Mouse (Mus musculus) midbrain, embryonic 16.5 days (tissue): ENCODE results near the gene Jchain. TPM values are rescaled to one million over a fixed set of nuclear protein-coding genes. Genes with fewer than 3 reads are reported as not detected.
A peak's percentile ranks its signal among the peaks of the same experiment; 100 is the strongest.

ENCODE experiments used
- ATAC-seq: fragments of 200-750 bp; cut with Nextera tagmentation; 2 replicates; pipeline ENCODE4 v1.8.0; 2017; ENCODE audit warnings: moderate TSS enrichment
- H3K27ac ChIP-seq: fragments of 300-500 bp; sonication (generic); 2 replicates; pipeline ENCODE4 v1.5.1; 2014; ENCODE audit warnings: mild to moderate bottlenecking, low read length, mixed read lengths
- H3K27me3 ChIP-seq: fragments of 300-500 bp; sonication (generic); 2 replicates; pipeline ENCODE4 v1.6.1; 2014; ENCODE audit warnings: low read depth, low read length, mixed read lengths; ENCODE audit not compliant: control insufficient read depth, insufficient read depth
- H3K36me3 ChIP-seq: fragments of 300-500 bp; sonication (generic); 2 replicates; pipeline ENCODE4 v1.6.1; 2014; ENCODE audit warnings: mild to moderate bottlenecking, low read length, moderate library complexity, mixed read lengths; ENCODE audit not compliant: control insufficient read depth, insufficient read depth
- H3K4me1 ChIP-seq: fragments of 300-500 bp; sonication (generic); 2 replicates; pipeline ENCODE4 v1.6.1; 2014; ENCODE audit warnings: mild to moderate bottlenecking, low read length, mixed read lengths; ENCODE audit not compliant: control insufficient read depth, insufficient read depth
- H3K4me2 ChIP-seq: fragments of 300-500 bp; sonication (generic); 2 replicates; pipeline ENCODE4 v1.6.1; 2014; ENCODE audit warnings: mild to moderate bottlenecking, low read length, mixed read lengths
- H3K4me3 ChIP-seq: fragments of 300-500 bp; sonication (generic); 2 replicates; pipeline ENCODE4 v1.5.1; 2014; ENCODE audit warnings: low read depth, mild to moderate bottlenecking, low read length, moderate library complexity, mixed read lengths
- H3K9ac ChIP-seq: fragments of 300-500 bp; sonication (generic); 2 replicates; pipeline ENCODE4 v1.6.1; 2014; ENCODE audit warnings: low read depth, low read length, mixed read lengths
- H3K9me3 ChIP-seq: fragments of 300-500 bp; sonication (generic); replicated peaks from 2 replicates; pipeline ENCODE4 v1.6.1; 2014; ENCODE audit warnings: mild to moderate bottlenecking, low read length, mixed read lengths; ENCODE audit not compliant: control insufficient read depth, poor library complexity, severe bottlenecking
- WGBS: fragments of 180-500 bp; shearing (Covaris S2); extraction: QIAGEN DNeasy Blood & Tissue Kit; methylation state at CpG from one replicate; pipeline ENCODE4 v1.1.7; 2014; 5-methylcytosine and 5-hydroxymethylcytosine counted together
- polyA plus RNA-seq: library from polyadenylated mRNA; unstranded; fragments of >200 nt; fragmentation: Nextera tagmentation; extraction: Ambion mirVana; gene quantifications from 2 replicates; pipeline ENCODE4 v1.2.1, GENCODE M21; 2015

Gene Jchain
- 0.20 and 0.44 TPM in 2 replicates for polyA plus RNA-seq

DNA sequence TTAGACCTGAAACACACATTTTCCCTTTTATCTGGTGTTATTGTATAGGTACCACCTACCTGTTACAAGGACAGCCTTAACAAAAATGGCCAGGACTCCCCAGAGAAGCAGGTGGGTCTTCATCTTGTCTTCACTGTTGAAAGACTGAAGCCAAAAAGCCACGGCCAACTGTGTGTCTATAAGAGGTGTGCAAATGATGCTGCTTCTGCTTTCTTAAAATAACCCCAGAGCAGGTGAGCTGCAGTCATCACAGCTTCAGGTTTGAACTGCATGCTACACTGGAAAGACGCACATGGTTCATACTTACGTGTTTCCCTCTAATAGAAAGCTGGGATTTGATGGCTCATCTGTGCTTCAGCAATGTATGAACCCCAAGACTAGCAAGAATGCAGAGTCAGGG, at the start of gene Jchain:
TSS of gene Jchain (minus strand) at position 235 of the 400 bp plus-strand sequence.
- no peak within 1 kb of the TSS for H3K9ac ChIP-seq
- 85% methylated on average over 3 of the region's 3 CpGs for WGBS
- H3K9me3 ChIP-seq, result no peaks in the 10 kb centered on the region
- no peak within 1 kb of the TSS for H3K4me3 ChIP-seq
- no peaks in the 10 kb centered on the region for H3K36me3 ChIP-seq
- no peak within 1 kb of the TSS for H3K27ac ChIP-seq
- ATAC-seq, result no peak
- H3K4me2 ChIP-seq, result no peak within 1 kb of the TSS
- H3K4me1 ChIP-seq, result no peaks in the 10 kb centered on the region
- no peaks in the 10 kb centered on the region for H3K27me3 ChIP-seq

DNA sequence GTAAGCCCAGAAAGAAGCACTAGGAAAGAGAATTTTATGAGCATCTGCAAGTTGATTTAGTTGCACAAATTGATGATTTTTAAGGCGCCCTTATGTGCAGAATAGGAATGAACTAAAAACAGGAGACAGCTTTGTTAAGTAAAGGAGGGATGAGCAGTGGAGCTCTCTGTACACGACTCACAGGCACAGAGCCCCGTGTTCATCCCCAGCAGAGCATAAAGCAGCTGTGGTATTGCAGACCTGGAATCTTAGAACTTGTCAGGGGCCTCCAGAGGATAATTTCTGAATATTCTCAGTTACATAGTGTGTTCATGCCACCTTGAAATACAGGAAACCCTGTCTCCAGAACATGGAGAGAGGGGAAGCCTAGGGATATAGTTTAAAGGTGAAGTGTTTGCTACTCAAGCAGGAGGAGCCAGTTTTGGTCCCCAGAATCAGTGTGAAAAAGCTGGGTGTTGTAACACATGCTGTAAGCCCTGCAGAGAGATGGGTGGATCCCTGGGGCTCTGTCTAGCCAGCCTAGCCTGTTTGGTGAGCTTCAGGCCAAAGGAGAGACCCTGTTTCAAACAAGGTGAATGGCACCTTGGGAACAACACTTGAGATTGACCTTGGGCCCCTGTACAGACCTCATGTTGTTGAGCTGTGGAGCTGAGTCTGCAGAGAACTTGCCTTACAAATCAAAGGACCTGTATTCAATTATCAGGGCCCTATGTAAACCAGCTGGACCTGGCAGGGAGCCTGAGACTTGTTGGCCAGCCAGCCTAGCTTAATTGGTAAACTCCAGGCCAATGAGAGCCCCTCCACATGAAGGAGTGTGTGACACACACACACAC, 48.0 kb upstream of the Jchain start:
- H3K4me2 ChIP-seq, result no peak overlapping the region
- 73% methylated on average over 3 of the region's 3 CpGs for WGBS
- no peak overlapping the region for H3K4me3 ChIP-seq
- H3K9me3 ChIP-seq, result no peaks in the 10 kb centered on the region
- no peak overlapping the region for H3K9ac ChIP-seq
- H3K36me3 ChIP-seq, result no peaks in the 10 kb centered on the region
- no peak overlapping the region for H3K27ac ChIP-seq
- no peaks in the 10 kb centered on the region for H3K4me1 ChIP-seq
- no peaks in the 10 kb centered on the region for H3K27me3 ChIP-seq
- ATAC-seq, result no peak

DNA sequence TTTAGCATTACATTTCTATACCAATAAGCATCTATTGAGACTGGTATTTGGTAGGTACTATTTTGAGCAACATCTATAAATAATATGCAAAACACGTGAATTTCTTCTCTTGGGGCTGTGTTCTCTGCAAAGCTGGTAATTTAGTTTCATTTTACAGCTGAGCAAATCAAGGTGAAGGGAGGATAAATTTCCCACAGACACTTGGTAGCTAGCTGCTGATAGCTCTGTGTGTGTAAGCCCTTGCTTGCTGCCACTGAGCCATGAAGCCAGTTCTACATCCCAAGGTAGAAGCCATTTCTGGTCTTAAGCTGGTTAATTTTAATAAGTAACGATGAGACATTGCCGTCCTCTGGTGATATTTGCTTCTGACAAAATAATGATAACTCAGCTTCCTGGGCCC, 47.1 kb upstream of the Jchain start:
- no peaks in the 10 kb centered on the region for H3K4me1 ChIP-seq
- no peak overlapping the region for H3K27ac ChIP-seq
- H3K4me3 ChIP-seq, result no peak overlapping the region
- no peaks in the 10 kb centered on the region for H3K36me3 ChIP-seq
- no peak for ATAC-seq
- no peak overlapping the region for H3K9ac ChIP-seq
- H3K4me2 ChIP-seq, result no peak overlapping the region
- 90% methylated on average over 3 of the region's 3 CpGs for whole genome bisulfite sequencing
- H3K27me3 ChIP-seq, result no peaks in the 10 kb centered on the region
- no peaks in the 10 kb centered on the region for H3K9me3 ChIP-seq

DNA sequence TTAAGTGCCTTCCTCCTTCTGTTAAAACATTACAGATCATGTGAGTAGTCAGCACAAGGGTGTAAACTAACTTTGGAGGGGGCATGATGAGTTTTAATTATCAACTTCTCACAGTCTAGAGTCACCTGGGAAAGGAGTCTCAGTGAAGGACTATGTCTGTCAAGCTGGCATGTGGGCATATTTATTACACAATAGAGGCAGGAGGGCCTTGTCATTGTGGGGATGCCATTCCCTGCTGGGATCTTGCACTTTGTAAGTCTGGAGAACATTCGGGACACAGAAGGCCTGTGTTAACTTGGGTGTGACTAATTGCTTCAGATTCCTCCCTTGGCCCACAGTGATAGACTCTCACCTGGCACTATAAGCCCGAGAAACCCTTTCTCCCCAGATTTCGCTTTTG, 41.9 kb upstream of the Jchain start:
- Histone ChIP-seq H3K9me3 (no peaks in the 10 kb centered on the region), H3K4me2 (no peak overlapping the region), H3K9ac (no peak overlapping the region), H3K4me1 (peaks cover 10% of the 10 kb centered on the region), H3K4me3 (no peak overlapping the region), H3K36me3 (no peaks in the 10 kb centered on the region), H3K27me3 (no peaks in the 10 kb centered on the region), H3K27ac (no peak overlapping the region)
- WGBS, result 65% methylated on average over 3 of the region's 3 CpGs
- no peak for ATAC-seq

DNA sequence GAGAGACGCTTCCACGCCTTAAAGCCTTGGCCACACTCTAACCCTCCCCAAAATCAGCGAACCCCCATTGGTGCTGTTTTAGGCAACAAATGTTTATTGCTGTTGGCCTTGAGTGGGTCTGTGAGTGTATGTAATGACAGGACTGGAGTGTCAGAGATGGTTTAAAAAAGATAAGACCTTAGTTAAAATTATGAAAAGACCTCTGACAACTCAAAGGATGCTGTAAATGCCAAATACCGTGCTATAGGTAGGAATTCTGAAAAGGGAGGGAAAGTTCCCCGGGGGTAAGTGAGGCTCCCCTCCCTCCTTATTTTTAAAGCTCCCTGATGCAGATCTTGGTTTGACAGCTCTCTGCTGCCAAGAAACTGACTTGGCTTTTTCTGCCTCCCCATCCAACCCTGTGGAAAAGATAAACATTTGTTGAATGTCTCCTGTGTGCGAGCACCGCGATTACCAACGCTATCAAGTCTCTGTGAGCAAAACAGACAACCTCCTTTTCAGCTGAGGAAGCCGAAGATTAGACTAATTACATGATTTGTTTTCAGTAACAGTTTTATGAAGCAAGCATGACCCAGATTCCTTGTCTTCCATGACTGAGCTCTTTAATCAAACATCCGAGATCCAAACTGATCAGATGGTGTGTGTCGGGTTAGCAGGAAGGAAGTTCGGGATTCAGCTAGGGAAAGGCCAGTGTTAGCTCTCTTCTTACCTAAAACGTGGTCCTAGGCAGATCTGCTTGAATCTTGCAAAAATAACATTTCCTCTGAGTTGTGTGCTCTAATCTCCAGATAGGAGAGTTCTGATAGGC, 38.5 kb upstream of the Jchain start:
- peak; percentile 29 for ATAC-seq
- no peaks in the 10 kb centered on the region for H3K9me3 ChIP-seq
- peak overlapping the region; percentile 64 for H3K4me2 ChIP-seq
- peak overlapping the region; percentile 90 for H3K4me3 ChIP-seq
- 4% methylated on average over 14 of the region's 14 CpGs for WGBS
- H3K36me3 ChIP-seq, result no peaks in the 10 kb centered on the region
- no peaks in the 10 kb centered on the region for H3K27me3 ChIP-seq
- peaks cover 13% of the 10 kb centered on the region for H3K4me1 ChIP-seq
- H3K9ac ChIP-seq, result peak overlapping the region; percentile 94
- H3K27ac ChIP-seq, result peak overlapping the region; percentile 89

DNA sequence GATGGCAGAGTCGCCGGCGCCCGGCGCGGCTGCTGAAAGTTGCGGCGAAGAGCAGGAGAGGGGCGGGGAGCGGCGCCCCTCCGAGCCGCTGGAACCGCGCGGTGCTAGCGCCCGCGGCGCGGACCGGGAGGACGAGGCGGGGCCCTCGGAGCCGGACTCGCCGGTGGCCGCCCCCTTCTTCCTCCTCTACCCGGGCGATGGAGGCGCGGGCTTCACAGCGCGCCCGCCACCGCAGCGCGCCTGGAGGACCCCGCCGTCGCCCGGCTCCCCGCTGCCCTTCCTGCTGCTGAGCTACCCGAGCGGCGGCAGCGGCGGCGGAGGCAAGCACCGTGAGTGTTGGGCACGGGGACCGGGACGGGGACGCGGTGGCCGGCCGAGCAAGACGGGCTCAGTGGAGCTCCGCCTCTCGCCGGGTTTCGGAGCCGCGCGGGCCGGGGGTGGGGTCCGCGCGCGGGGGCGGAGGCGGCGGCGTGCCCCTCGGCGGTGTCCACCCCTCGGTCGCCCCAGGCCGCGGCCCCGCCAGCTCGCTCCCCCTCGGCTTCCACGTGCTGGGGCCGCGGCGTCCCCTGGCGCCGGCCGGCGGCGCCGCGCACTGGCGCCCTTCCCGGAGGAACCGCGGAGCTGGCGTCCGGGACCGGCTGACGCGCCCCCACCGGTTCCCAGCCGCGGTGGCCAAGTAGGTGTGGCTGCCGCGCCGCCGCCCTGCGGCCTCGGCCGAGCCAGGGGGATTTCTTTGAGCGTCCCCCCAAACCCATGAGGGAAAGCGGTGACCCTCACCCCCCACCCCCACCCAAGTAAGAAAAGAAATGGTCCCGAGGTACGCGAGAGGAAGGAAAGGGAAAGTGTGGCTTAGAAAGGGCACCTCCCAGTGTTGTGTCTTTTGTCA, 37.7 kb upstream of the Jchain start:
- H3K36me3 ChIP-seq, result no peaks in the 10 kb centered on the region
- H3K27me3 ChIP-seq, result no peaks in the 10 kb centered on the region
- peak overlapping the region; percentile 89 for H3K27ac ChIP-seq
- peak overlapping the region; percentile 64 for H3K4me2 ChIP-seq
- ATAC-seq, result peak; percentile 78
- peak overlapping the region; percentile 90 for H3K4me3 ChIP-seq
- peaks cover 13% of the 10 kb centered on the region for H3K4me1 ChIP-seq
- H3K9ac ChIP-seq, result peak overlapping the region; percentile 94
- H3K9me3 ChIP-seq, result no peaks in the 10 kb centered on the region
- under 1% methylated on average over 77 of the region's 119 CpGs for WGBS

DNA sequence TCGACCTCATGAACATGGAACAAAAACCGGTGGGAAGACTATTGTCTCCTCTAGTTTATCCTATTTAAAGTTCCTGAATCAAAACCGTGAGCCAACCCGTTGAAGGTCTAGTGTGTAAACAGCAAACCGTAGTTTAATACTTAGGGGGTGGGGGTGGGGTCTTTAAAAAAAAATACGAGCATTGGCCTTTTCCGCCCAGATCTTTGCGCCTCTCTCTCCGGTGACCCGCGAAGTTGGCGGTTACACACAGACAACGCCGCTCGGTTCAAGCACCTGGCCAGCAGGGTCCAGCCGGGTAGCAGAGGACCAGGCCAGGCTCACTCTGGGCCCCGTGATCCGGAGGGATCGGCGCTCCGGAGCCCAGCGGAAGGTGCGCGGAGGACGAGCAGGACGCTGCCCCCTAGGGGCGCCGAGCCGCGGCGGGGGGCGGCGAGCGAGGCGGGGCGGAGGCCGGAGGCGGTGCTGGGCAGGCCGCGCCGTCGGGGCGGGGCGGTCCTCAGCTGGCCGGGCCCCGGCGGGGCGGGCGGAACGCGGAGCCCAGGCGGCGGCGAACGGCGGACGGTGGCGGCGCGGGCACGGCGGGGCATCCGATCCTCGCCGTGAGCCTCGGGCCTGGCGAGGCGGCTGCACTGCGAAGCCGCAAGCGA, 36.9 kb upstream of the Jchain start, which contains the start of gene Rufy3:
TSS of gene Rufy3 (plus strand) at position 540 of the 647 bp plus-strand sequence.
- Histone ChIP-seq H3K9ac (peak within 1 kb of the TSS; percentile 94), H3K27ac (peak within 1 kb of the TSS; percentile 89), H3K4me1 (peaks cover 13% of the 10 kb centered on the region), H3K4me3 (peak within 1 kb of the TSS; percentile 90), H3K27me3 (no peaks in the 10 kb centered on the region), H3K36me3 (no peaks in the 10 kb centered on the region), H3K9me3 (no peaks in the 10 kb centered on the region), H3K4me2 (peak within 1 kb of the TSS; percentile 64)
- peak; percentile 87 for ATAC-seq
- WGBS, result under 1% methylated on average over 53 of the region's 71 CpGs
